Mouse (Mus musculus) megakaryocyte-erythroid progenitor cell, adult 5-6 weeks (primary cell): ENCODE measurements around the gene Clec2g. TPM values are rescaled to one million over a fixed set of nuclear protein-coding genes. Genes with fewer than 3 reads are reported as not detected.
"Not testable (repeated sequence)": the region's sequence is repeated elsewhere in the genome, so short reads cannot be mapped to it uniquely, and the experiment has no call there.

ENCODE experiments used
- ATAC-seq: replicated peaks from 2 replicates; pipeline ENCODE4 v1.8.0; 2016; ENCODE audit warnings: mild to moderate bottlenecking, inconsistent platforms; ENCODE audit not compliant: severe bottlenecking, poor library complexity, low FRiP score, low TSS enrichment
- total RNA-seq, 2 experiments: library from RNA; stranded (forward) in 1 of 2; stranded (reverse) in 1 of 2; fragments of 200-1000, 215-1000 nt in 1 of 2; fragments of >200 nt in 1 of 2; fragmentation: Nextera tagmentation in 1 of 2; gene quantifications; 2 replicates each; pipeline ENCODE4 v1.2.3; 2014 to 2017

The Clec2g gene
- total RNA-seq, 2 experiments from 2014 or later: not detected

GRCm38 (mm10) chr6:129009846-129010504 lies 75.8 kb downstream of the Clec2g start:
- ATAC-seq: not testable (repeated sequence)

GRCm38 (mm10) chr6:129010505-129010873 lies 76.3 kb downstream of the Clec2g start:
- ATAC-seq: no peak

GRCm38 (mm10) chr6:129012012-129012411 lies 77.8 kb downstream of the Clec2g start:
- ATAC-seq: not testable (repeated sequence)

GRCm38 (mm10) chr6:129012966-129013365 lies 78.8 kb downstream of the Clec2g start:
- no peak for ATAC-seq

GRCm38 (mm10) chr6:129013762-129014276 lies 79.6 kb downstream of the Clec2g start:
- no peak for ATAC-seq

- ATAC-seq: no peak
These were observed 80.2 kb downstream of the Clec2g start for GRCm38 (mm10) chr6:129014399-129014798.

GRCm38 (mm10) chr6:129027451-129028248 lies 93.5 kb downstream of the Clec2g start:
- ATAC-seq: no peak

GRCm38 (mm10) chr6:129030175-129030824 lies 96.1 kb downstream of the Clec2g start:
- no peak for ATAC-seq

GRCm38 (mm10) chr6:129030964-129031363 lies 96.8 kb downstream of the Clec2g start:
- ATAC-seq: no peak

- ATAC-seq: peak; percentile 86
These were observed 99.2 kb downstream of the Clec2g start for GRCm38 (mm10) chr6:129033397-129033796.

Other genes with a start within 250 kb of the Clec2g start
- gene Klrb1, start 211.3 kb upstream of the Clec2g start, total RNA-seq (2014; fragmentation: Nextera tagmentation): 2.4 TPM in 1 of 2 replicates, not detected in the other
- not detected in 2 replicates for gene Klrb1, start 211.3 kb upstream of the Clec2g start, total RNA-seq (2017)
- 0.39 and 1.2 TPM in 2 replicates for gene Klrb1c, start 145.2 kb upstream of the Clec2g start, total RNA-seq (2014; fragmentation: Nextera tagmentation)
- gene Klrb1c, start 145.2 kb upstream of the Clec2g start, total RNA-seq (2017): 1.3 and 14.3 TPM in 2 replicates
- not detected in 2 replicates for gene Gm44511, start 108.1 kb upstream of the Clec2g start, total RNA-seq (2014; fragmentation: Nextera tagmentation)
- not detected in 2 replicates for gene Gm44511, start 108.1 kb upstream of the Clec2g start, total RNA-seq (2017)
- gene Klrb1b, start 108.0 kb upstream of the Clec2g start, total RNA-seq (2014; fragmentation: Nextera tagmentation): 0.94 TPM in 1 of 2 replicates, not detected in the other
- 1.8 and 5.5 TPM in 2 replicates for gene Klrb1b, start 108.0 kb upstream of the Clec2g start, total RNA-seq (2017)
- gene Clec2i, start 46.8 kb upstream of the Clec2g start, total RNA-seq (2014; fragmentation: Nextera tagmentation): 0.90 and 1.5 TPM in 2 replicates
- 3.4 and 4.3 TPM in 2 replicates for gene Clec2i, start 46.8 kb upstream of the Clec2g start, total RNA-seq (2017)
- gene BC035044, start 43.3 kb upstream of the Clec2g start, total RNA-seq (2014; fragmentation: Nextera tagmentation): 3.0 and 8.4 TPM in 2 replicates
- gene BC035044, start 43.3 kb upstream of the Clec2g start, total RNA-seq (2017): 0.85 and 13.2 TPM in 2 replicates
- 0.96 TPM in 1 of 2 replicates, not detected in the other for gene Klrb1f, start 111.5 kb downstream of the Clec2g start, total RNA-seq (2014; fragmentation: Nextera tagmentation)
- 1.6 and 3.3 TPM in 2 replicates for gene Klrb1f, start 111.5 kb downstream of the Clec2g start, total RNA-seq (2017)
- gene Clec2e, start 166.5 kb downstream of the Clec2g start, total RNA-seq (2014; fragmentation: Nextera tagmentation): not detected in 2 replicates
- not detected in 2 replicates for gene Clec2e, start 166.5 kb downstream of the Clec2g start, total RNA-seq (2017)
- gene Clec2d, start 246.2 kb downstream of the Clec2g start, total RNA-seq (2014; fragmentation: Nextera tagmentation): 18.0 and 43.7 TPM in 2 replicates
- 78.9 and 151 TPM in 2 replicates for gene Clec2d, start 246.2 kb downstream of the Clec2g start, total RNA-seq (2017)